Mouse (Mus musculus) lung, postnatal 0 days (tissue): ENCODE measurements around the gene Adcy5. TPM values are rescaled to one million over a fixed set of nuclear protein-coding genes. Genes with fewer than 3 reads are reported as not detected.

ENCODE experiments used
- ATAC-seq: fragments of 200-750 bp; cut with Nextera tagmentation; 2 replicates; pipeline ENCODE4 v1.8.0; 2017; ENCODE audit warnings: moderate library complexity
- DNase-seq: peaks from one replicate; pipeline ENCODE4 v3.0.0-alpha.2; 2016; ENCODE audit warnings: low spot score
- H3K27ac ChIP-seq: fragments of 300-500 bp; sonication (generic); 2 replicates; pipeline ENCODE4 v1.5.1; 2014; ENCODE audit warnings: antibody characterized with exemption, mild to moderate bottlenecking, low read length, mixed read lengths
- H3K27me3 ChIP-seq: fragments of 300-500 bp; sonication (generic); replicated peaks from 2 replicates; pipeline ENCODE4 v1.6.1; 2014; ENCODE audit warnings: low read length, mixed read lengths; ENCODE audit not compliant: insufficient read depth
- H3K36me3 ChIP-seq: fragments of 300-500 bp; sonication (generic); 2 replicates; pipeline ENCODE4 v1.6.1; 2014; ENCODE audit warnings: low read length, mixed read lengths; ENCODE audit not compliant: insufficient read depth
- H3K4me1 ChIP-seq: fragments of 300-500 bp; sonication (generic); 2 replicates; pipeline ENCODE4 v1.6.1; 2014; ENCODE audit warnings: antibody characterized with exemption, low read depth, low read length, mixed read lengths; ENCODE audit not compliant: insufficient read depth
- H3K4me2 ChIP-seq: fragments of 300-500 bp; sonication (generic); replicated peaks from 2 replicates; pipeline ENCODE4 v1.6.1; 2014; ENCODE audit warnings: low read depth, mild to moderate bottlenecking, low read length, moderate library complexity, mixed read lengths
- H3K4me3 ChIP-seq: fragments of 300-500 bp; sonication (generic); 2 replicates; pipeline ENCODE4 v1.5.1; 2014; ENCODE audit warnings: low read depth, low read length
- H3K9ac ChIP-seq: fragments of 300-500 bp; sonication (generic); replicated peaks from 2 replicates; pipeline ENCODE4 v1.6.1; 2014; ENCODE audit warnings: low read depth, mild to moderate bottlenecking
- H3K9me3 ChIP-seq: fragments of 300-500 bp; sonication (generic); 2 replicates; pipeline ENCODE4 v1.6.1; 2016; ENCODE audit warnings: low read length, mixed read lengths
- CTCF ChIP-seq: IDR thresholded peaks from 2 replicates; pipeline ENCODE4 v1.5.1; 2016; ENCODE audit warnings: antibody characterized with exemption, mild to moderate bottlenecking
- EP300 ChIP-seq: IDR thresholded peaks from 2 replicates; pipeline ENCODE4 v1.6.1; 2016; ENCODE audit warnings: antibody characterized with exemption, mild to moderate bottlenecking, control low read depth
- WGBS: fragments of 180-500 bp; shearing (Covaris S2); extraction: QIAGEN DNeasy Blood & Tissue Kit; methylation state at CpG from one replicate; pipeline ENCODE4 v1.1.7; 2014; 5-methylcytosine and 5-hydroxymethylcytosine counted together
- polyA plus RNA-seq: library from polyadenylated mRNA; unstranded; fragments of >200 nt; fragmentation: Nextera tagmentation; extraction: Ambion mirVana; gene quantifications from 2 replicates; pipeline ENCODE4 v1.2.1, GENCODE M21; 2015

The Adcy5 gene
- polyA plus RNA-seq, 1 experiment from 2014 or later: 0.48 TPM

DNA sequence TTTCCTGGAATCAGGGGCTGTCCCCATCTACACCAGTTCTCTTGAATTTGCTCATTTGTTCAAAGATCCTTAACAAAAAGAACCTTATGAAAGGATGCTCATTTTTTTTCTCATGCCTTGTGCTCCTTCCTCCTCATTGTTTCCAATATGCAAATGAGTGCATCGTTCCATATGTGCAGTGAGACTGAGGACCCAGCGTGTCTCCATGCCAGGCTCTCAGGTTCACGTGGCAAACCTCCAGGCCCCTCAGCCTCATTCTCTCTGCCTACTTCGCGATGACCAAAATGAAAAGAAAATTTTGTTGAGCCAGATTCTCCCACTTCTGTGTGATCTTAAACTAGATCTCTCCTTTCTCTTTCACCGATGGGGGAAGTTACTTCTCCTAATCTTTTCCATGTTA is 15.3 kb upstream of the Adcy5 start:
- Histone ChIP-seq H3K4me1 (0 out of 2 replicates have a peak, but pooled peaks cover 4% of the 10 kb centered on the region), H3K27me3 (no peaks in the 10 kb centered on the region), H3K4me3 (no peak overlapping the region), H3K27ac (no peak overlapping the region), H3K4me2 (no peak overlapping the region), H3K9ac (no peak overlapping the region), H3K9me3 (no peaks in the 10 kb centered on the region), H3K36me3 (no peaks in the 10 kb centered on the region)
- TF ChIP-seq CTCF (no peak), EP300 (no peak)
- DNase-seq (no peak), ATAC-seq (no peak)
- 81% methylated on average over 6 of the region's 6 CpGs for WGBS

DNA sequence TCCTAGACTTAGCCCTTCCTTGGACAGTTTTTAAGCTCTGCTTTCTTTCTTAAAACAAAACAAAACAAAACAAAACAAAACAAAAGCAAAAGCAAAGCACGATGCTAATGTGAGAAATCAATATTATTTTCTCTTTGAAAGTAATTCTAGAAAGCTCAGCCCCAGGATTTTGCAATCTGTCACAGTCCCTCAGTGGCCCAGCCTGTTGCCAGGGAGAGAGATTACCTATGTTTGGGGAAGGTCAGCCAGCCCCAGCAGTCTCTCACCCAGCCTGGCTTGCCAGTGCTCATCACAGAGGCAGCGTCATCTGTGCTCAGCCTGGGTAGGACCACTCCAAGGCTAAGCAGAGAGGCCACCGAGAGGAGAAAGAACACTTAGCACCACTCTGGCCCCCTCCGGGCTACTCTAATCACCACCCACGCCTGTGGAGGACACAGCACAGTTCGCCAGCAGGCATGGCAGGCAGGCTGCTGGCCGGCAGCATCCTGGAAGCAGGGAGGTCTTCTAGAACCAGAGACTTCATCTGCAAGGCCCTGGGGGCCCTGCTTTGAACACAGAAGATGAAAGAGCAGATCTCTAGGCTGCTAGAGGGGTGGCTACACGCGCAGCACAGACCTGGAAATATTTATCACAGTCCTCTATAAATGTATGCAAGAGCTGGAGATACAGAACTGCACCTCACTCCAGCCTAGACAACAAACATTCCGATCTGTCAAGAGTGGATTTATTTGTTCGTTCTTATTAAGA is 14.6 kb upstream of the Adcy5 start:
- peak; percentile 72 for ATAC-seq

DNA sequence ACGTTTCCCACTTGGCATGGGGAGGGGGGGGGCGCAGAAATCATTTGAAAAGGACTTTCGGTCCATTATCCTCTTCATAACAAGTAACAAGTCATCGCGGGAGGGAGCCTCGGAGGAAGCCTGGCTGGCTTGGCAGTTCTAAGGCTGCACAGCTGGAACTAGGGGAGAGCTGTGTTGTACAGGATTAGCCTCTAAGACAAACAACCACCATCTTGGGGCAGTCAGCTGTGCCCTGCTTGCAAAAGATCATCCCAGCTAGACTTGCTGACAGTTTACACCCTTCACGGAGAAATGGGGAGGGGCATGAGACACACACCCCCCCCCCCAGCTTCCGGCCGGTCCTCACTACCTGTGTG is 14.1 kb upstream of the Adcy5 start:
- Histone ChIP-seq H3K27ac (no peak overlapping the region), H3K4me2 (peak overlapping the region; percentile 3; the same call in 1 of the 2 replicates), H3K4me3 (no peak overlapping the region), H3K9ac (no peak overlapping the region), H3K36me3 (no peaks in the 10 kb centered on the region), H3K4me1 (0 out of 2 replicates have a peak, but pooled peaks cover 4% of the 10 kb centered on the region), H3K27me3 (no peaks in the 10 kb centered on the region), H3K9me3 (no peaks in the 10 kb centered on the region)
- ATAC-seq (peak; percentile 30; the same call in 1 of the 2 replicates), DNase-seq (peak; percentile 17)
- TF ChIP-seq CTCF (no peak), EP300 (no peak)
- WGBS: 42% methylated on average over 9 of the region's 9 CpGs

More for the DNA sequence above, 14.6 kb upstream of the Adcy5 start:
- H3K4me1 ChIP-seq: 0 out of 2 replicates have a peak, but pooled peaks cover 4% of the 10 kb centered on the region
- H3K9me3 ChIP-seq: no peaks in the 10 kb centered on the region
- H3K27me3 ChIP-seq: no peaks in the 10 kb centered on the region
- WGBS: 25% methylated on average over 11 of the region's 11 CpGs
- peak; percentile 19 for DNase-seq
- no peak overlapping the region for H3K9ac ChIP-seq
- peak overlapping the region; percentile 3; the same call in 1 of the 2 replicates for H3K4me2 ChIP-seq
- H3K27ac ChIP-seq: no peak overlapping the region
- no peaks in the 10 kb centered on the region for H3K36me3 ChIP-seq
- TF ChIP-seq EP300 (no peak), CTCF (no peak)
- no peak overlapping the region for H3K4me3 ChIP-seq

DNA sequence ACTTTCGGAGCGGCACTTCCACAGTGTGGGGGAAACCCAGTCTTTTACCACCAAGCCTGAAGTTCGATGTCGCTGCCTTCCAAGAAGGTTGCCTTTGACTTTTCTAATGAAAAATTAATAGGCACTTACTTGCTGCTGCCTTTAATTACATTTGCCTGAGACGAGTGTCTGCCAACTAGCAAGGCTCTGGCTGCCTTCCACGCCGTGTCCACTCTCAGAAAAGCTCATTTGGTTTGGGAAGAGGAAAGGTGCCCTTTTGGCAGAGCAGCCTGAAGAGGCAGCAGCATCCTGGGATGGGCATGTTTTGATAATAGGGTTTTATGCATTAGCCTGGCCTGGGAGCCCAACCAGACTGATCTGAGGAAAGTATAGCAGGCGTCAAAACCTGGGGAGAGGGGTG is 12.8 kb upstream of the Adcy5 start:
- no peak for TF ChIP-seq CTCF
- no peak for ATAC-seq
- WGBS: 80% methylated on average over 8 of the region's 8 CpGs
- no peak overlapping the region for H3K9ac ChIP-seq
- 0 out of 2 replicates have a peak, but pooled peaks cover 4% of the 10 kb centered on the region for H3K4me1 ChIP-seq
- H3K36me3 ChIP-seq: no peaks in the 10 kb centered on the region
- H3K27me3 ChIP-seq: no peaks in the 10 kb centered on the region
- no peak overlapping the region for H3K27ac ChIP-seq
- no peaks in the 10 kb centered on the region for H3K9me3 ChIP-seq
- H3K4me3 ChIP-seq: no peak overlapping the region
- H3K4me2 ChIP-seq: no peak overlapping the region
- no peak for DNase-seq

DNA sequence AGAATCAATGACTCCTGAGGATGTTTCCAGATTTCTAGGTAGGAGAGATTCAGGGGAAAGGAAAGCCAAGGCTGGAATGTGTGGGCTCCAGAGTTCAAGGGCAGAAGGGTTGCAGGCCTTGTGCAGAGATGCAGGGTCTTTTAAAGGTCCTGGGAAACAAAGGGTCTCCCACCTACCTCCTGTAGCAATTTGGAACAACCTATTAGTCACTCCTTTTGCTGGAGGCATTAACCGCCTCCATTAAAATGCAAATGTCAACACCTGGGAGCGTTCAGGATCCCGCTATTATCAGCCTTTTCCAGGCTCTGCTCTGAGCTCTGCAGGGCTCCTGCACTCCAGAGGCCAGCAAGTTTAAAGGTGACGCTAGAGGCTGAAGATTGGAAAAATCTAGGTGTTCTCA is 8.5 kb upstream of the Adcy5 start:
- Histone ChIP-seq H3K4me1 (no peaks in the 10 kb centered on the region), H3K9me3 (no peaks in the 10 kb centered on the region), H3K27me3 (no peaks in the 10 kb centered on the region), H3K4me3 (no peak overlapping the region), H3K36me3 (no peaks in the 10 kb centered on the region), H3K9ac (no peak overlapping the region), H3K27ac (no peak overlapping the region), H3K4me2 (no peak overlapping the region)
- TF ChIP-seq EP300 (no peak), CTCF (no peak)
- 27% methylated on average over 4 of the region's 4 CpGs for WGBS
- DNase-seq (no peak), ATAC-seq (no peak)

DNA sequence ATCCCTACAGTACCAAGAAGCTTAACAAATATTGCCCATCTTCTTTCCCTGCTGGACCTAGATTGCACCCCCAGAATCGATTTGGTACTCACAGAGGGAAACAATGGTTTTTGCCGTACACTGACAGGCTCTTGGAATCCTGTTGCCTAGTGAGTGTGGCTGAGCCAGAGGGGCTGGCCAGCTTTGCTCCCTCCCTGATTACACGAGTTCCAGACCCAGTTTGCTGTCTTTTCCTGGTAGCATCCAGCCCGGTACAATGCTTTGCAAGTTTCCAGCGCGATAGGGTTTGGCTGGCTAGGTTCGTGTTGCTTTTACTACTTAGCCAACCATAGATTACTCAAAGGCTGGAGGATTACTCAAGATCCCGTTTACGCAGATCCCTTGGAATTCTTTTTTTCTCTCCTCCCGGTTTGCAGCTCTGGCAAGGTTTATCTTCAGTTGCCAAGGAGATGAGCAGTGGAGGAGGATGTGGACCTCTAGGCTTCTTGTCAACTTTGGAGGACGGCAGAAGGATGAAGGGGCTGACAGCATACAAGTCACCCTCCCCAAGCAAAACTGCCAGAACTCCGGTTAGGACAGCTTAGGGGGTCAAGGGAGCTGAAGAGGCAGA is 1.4 kb upstream of the Adcy5 start:
- Histone ChIP-seq H3K4me3 (no peak overlapping the region), H3K9ac (no peak overlapping the region), H3K9me3 (no peaks in the 10 kb centered on the region), H3K27ac (no peak overlapping the region), H3K36me3 (no peaks in the 10 kb centered on the region), H3K4me2 (no peak overlapping the region), H3K4me1 (0 out of 2 replicates have a peak, but pooled peaks cover 6% of the 10 kb centered on the region), H3K27me3 (peaks cover 39% of the 10 kb centered on the region)
- peak; percentile 56 for DNase-seq
- 3% methylated on average over 12 of the region's 12 CpGs for WGBS
- TF ChIP-seq CTCF (no peak), EP300 (no peak)
- no peak for ATAC-seq
